8 mouse cellular contexts compared by ENCODE assay signal in the genomic region with DNA sequence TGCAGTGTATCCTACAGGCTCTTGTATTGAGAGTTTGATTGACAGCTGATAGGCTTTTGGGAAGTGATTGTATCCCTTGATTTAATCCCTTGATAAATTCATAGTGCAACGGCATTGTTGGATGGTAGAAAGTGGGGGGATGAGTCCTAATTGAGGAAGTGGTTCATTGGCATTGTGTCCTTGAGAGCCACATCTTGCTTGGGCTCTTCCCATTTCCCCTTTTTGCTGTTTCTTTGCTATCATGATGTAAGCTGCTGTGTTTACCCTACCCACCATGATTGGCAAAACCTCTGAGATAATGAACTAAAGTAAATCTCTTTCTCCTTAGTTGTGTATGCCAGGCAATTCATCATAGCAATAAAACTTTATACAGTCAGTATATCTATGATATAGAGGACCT.
"Had no signal": no experiment of that assay in that cellular context is flagged by ENCODE, and none has a peak within 500 bp of the region (broad histone marks: within the 10 kb centered on the region; RNA-seq: fewer than 3 reads in every experiment).

No protein-coding gene starts in this region.

- DNase-seq: kidney, postnatal 10 days; kidney, postnatal 4 days; lung, adult 2 months; lung, postnatal 10 days; right cerebral cortex, adult 18-20 months; right cerebral cortex, postnatal 25 days; thymus, postnatal 36 days had no signal

- ATAC-seq: midbrain, embryonic 16.5 days had no signal
